Mouse (Mus musculus) granulocyte monocyte progenitor cell, adult 5-6 weeks (primary cell): Measurements from ENCODE around the gene Stx8. TPM values are rescaled to one million over a fixed set of nuclear protein-coding genes. Genes with fewer than 3 reads are reported as not detected.

Experiments used
- ATAC-seq: replicated peaks from 2 replicates; pipeline ENCODE4 v1.8.0; 2016; ENCODE audit warnings: mild to moderate bottlenecking, moderate TSS enrichment, inconsistent platforms; ENCODE audit not compliant: poor library complexity, severe bottlenecking
- total RNA-seq, 2 experiments: library from RNA; stranded (forward) in 1 of 2; stranded (reverse) in 1 of 2; fragments of 200-712, 200-1000 nt in 1 of 2; fragments of >200 nt in 1 of 2; fragmentation: Nextera tagmentation in 1 of 2; gene quantifications; 2 replicates each; pipeline ENCODE4 v1.2.3; 2014 to 2017

Stx8 gene
- total RNA-seq, 2 experiments from 2014 or later, result 28.4 to 28.6 TPM

GRCm38 (mm10) chr11:68135350-68135749 is 169.4 kb downstream of the Stx8 start:
- no peak for ATAC-seq

GRCm38 (mm10) chr11:68136687-68137086 is 170.7 kb downstream of the Stx8 start:
- no peak for ATAC-seq

GRCm38 (mm10) chr11:68142296-68142695 is 176.3 kb downstream of the Stx8 start:
- no peak for ATAC-seq

- ATAC-seq, result no peak
Observed at GRCm38 (mm10) chr11:68144235-68145065, 178.5 kb downstream of the Stx8 start.

GRCm38 (mm10) chr11:68145066-68145585 is 179.1 kb downstream of the Stx8 start:
- no peak for ATAC-seq

- no peak for ATAC-seq
Observed at GRCm38 (mm10) chr11:68145586-68146455, 179.8 kb downstream of the Stx8 start.

- no peak for ATAC-seq
Observed at GRCm38 (mm10) chr11:68146456-68146851, 180.5 kb downstream of the Stx8 start.

- ATAC-seq, result no peak
Observed at GRCm38 (mm10) chr11:68150938-68151337, 184.9 kb downstream of the Stx8 start.

- ATAC-seq, result no peak
Observed at GRCm38 (mm10) chr11:68155821-68156220, 189.8 kb downstream of the Stx8 start.

- ATAC-seq, result no peak
Observed at GRCm38 (mm10) chr11:68158166-68158565, 192.2 kb downstream of the Stx8 start.

GRCm38 (mm10) chr11:68159867-68160266 is 193.9 kb downstream of the Stx8 start:
- ATAC-seq, result no peak

GRCm38 (mm10) chr11:68164408-68164807 is 198.4 kb downstream of the Stx8 start:
- ATAC-seq, result no peak

- no peak for ATAC-seq
Observed at GRCm38 (mm10) chr11:68168427-68168826, 202.4 kb downstream of the Stx8 start.

- no peak for ATAC-seq
Observed at GRCm38 (mm10) chr11:68171973-68172647, 206.1 kb downstream of the Stx8 start.

GRCm38 (mm10) chr11:68172648-68173045 is 206.7 kb downstream of the Stx8 start:
- ATAC-seq, result no peak

GRCm38 (mm10) chr11:68176550-68176949 is 210.6 kb downstream of the Stx8 start:
- no peak for ATAC-seq

GRCm38 (mm10) chr11:68177415-68177814 is 211.4 kb downstream of the Stx8 start:
- no peak for ATAC-seq

GRCm38 (mm10) chr11:68185647-68186046 is 219.7 kb downstream of the Stx8 start:
- ATAC-seq, result no peak

- no peak for ATAC-seq
Observed at GRCm38 (mm10) chr11:68187242-68187641, 221.2 kb downstream of the Stx8 start.

GRCm38 (mm10) chr11:68188695-68189201 is 222.8 kb downstream of the Stx8 start:
- ATAC-seq, result no peak
